Mouse (Mus musculus) NIH3T3 (cell line): ENCODE measurements around the gene Tubb1.

Source experiments
- DNase-seq: peaks from one replicate; pipeline ENCODE4 v3.0.0-alpha.2; 2012; ENCODE audit warnings: low read depth

Gene Tubb1

DNA sequence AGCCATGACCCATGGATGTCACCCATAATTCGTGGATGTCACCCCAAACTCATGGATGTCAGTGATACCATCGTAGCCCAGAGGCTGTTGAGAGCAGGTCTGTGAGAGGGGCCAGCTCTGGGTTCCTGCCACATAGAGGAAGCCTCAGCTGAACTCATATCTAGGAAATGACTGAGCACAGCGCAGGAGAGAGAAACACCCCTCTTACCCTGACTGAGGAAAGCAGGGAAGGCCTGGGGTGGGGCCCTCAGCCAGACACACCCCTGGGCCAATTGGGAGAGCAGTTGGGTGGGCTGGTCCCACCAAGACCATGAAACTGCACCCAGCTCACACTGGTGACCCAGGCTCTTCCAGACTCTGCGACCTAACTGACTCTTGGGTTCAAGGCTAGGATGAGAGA lies at the start of gene Tubb1:
TSS of gene Tubb1 (plus strand) at position 343 of the 400 bp plus-strand sequence.
- DNase-seq = no peak

GRCm38 (mm10) chr2:174410222-174410621 lies 40.3 kb upstream of the Tubb1 start:
- peak; percentile 7 for DNase-seq

DNA sequence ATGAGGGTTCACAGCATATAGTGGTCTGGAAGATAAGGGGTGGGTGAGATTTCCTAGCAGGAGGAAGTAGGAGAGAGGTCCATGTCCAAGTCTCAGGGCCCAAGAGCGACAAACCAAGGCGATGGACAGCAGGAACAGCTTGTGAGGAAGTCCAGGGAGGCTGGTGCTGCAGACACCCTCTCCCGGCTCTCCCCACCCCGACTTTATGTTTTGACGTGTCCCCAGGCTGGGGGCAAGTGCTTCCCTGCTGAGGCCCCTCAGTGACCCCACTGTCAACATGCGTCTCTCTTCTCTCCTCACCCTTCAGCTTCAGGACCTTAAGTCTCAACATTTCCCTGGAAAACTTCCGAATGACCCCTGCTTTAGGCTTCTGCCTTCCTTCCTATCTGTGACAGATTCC lies 37.4 kb upstream of the Tubb1 start:
- no peak for DNase-seq

DNA sequence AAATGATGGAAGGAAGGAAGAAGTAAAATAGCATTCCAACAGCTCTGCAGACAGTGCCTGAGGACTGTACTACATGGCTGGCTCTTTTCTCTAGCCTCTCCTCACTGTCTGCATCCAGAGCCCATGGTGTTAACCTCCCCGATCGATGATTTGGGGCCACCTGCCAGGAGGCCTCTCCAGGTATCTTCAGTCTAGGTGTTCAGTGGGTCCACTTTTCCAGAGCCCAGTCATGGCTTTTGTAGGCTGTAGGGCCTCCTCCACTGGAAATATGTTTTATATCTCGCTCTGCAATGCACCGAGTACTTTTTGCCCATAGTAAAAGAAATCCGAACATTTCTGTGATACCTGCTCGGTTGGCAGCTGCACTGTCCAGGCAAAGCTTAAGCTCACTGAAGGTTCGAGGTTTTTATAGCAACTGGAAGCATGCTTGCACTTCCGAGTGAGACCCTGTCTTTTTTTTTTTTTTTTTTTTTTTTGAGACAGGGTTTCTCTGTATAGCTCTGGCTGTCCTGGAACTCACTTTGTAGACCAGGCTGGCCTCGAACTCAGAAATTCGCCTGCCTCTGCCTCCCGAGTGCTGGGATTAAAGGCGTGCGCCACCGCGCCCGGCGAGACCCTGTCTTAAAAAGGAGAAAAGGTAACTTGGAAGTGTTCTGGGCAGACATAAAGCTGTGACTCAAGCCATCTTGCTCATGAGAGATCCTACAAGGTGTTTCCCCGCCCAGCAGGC lies 35.3 kb upstream of the Tubb1 start:
- DNase-seq = no peak

GRCm38 (mm10) chr2:174415731-174416310 lies 34.7 kb upstream of the Tubb1 start, which contains the start of gene Nelfcd:
TSS of gene Nelfcd (plus strand) at chr2:174415804.
- peak; percentile 100 for DNase-seq

- DNase-seq = no peak
These were observed 29.4 kb upstream of the Tubb1 start for GRCm38 (mm10) chr2:174421107-174421506.

DNA sequence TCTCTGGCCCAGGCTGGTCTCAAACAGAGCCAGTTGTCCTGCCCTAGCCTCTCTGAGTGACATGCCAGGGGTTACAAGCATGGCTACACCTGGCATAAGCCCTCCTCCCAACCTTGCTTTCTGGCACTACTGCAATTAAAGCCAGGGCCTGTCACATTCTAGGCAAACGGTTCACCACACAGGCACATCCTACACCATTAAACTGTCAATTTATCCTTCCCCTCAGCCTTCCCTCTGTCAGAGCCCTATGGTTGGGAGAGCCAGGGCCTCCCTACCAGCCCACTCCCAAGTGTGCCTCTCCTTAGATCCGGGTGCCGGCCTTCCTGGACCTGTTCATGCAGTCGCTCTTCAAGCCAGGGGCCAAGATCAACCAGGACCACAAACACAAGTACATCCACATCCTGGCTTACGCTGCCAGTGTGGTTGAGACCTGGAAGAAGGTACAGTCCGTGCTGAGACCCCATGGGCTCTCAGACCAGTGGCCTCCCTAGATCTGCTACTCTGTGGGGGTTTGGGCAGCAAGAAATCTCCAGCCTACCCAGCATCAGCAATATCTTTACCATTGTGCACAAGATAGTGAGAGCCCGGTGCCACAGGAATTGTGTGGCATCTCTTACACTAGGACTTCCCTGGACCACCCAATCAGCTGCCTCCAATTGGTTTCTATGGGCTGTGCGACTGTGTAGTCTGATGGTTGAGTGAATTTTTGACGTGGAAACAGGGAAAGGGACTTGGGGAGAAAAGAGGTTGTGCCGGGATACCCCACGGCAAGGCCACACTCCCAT lies 26.0 kb upstream of the Tubb1 start:
- no peak for DNase-seq

GRCm38 (mm10) chr2:174426856-174427255 lies 23.6 kb upstream of the Tubb1 start:
- DNase-seq = no peak

DNA sequence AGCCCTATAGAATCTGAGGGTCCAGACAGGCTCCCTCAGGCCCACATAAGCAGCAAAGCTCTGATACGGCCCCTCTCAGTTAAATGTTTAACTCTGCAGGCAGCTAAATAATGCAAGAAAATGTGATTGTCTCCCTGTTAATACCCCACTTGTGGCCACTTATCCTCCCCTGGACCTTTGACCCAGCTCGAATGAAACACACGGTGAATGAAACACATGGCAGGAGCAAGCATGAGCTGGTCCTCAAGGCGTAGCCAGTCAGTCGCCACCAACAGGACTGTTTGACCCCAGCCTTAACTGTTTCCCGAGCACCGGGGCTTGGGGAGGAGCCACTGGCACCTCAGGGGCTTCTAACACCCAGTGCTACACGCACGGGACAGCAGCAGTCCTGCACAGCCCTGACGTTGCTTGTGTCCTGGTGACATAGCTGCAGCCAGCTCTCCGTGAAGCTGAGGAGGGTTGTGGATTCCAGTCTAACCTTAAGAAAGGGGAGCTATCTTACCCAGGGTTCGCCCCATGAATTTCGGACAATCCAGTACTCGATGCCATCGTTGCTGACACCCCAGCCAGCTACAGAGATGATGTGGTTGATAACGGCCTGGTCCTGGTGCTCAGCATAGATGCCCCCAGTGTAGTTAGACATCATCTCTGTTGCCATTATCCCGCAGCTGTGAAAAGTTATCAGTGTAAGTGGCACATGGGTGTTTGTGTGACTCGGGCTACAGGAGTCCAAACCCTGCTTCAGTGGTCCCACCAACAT lies 22.2 kb upstream of the Tubb1 start:
- no peak for DNase-seq

- DNase-seq = no peak
These were observed 21.4 kb upstream of the Tubb1 start for GRCm38 (mm10) chr2:174428996-174429591.

- DNase-seq = no peak
These were observed 15.6 kb upstream of the Tubb1 start for GRCm38 (mm10) chr2:174434943-174435342.

DNA sequence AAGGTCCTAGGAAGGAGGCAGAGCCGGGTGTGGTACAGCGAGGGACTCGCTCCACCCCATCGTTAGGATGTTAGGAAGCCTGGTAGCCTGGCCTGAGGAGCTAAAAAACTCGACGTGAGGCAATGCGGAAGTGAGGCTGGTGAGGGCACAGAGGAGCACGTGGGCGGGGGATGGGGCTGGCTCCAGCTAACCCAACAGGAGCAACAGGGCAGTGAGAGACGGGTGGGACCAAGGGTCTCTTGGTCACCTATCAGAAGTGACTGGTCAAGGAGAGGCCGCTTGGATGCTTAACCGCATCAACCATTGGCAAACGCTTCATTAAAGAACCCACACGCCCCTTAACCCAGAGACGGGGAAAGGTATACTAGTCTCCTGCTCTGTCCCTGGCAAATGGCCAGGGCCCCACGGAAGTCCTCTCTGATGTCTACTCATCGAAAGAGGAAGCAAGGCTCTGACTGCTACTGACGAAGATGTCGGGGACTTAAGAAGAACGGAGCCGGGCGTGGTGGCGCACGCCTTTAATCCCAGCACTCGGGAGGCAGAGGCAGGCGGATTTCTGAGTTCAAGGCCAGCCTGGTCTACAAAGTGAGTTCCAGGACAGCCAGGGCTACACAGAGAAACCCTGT lies 14.3 kb upstream of the Tubb1 start:
- no peak for DNase-seq

GRCm38 (mm10) chr2:174436916-174437696 lies 13.4 kb upstream of the Tubb1 start:
- DNase-seq = no peak

DNA sequence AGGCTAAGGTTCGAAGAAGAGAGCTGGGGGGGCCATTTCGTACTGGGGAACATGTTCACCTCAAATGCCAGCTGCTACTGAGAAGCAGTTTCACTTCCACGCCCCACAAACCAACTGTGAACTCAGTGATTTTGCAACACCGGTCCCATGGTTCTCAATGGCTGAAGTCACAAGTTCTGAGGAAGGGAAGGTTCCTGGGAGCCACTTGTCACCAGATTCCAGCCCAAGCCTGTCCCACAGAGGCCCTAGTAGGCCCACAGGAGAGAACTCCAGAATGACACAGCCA lies 12.9 kb upstream of the Tubb1 start:
- DNase-seq = no peak

GRCm38 (mm10) chr2:174438181-174438580 lies 12.3 kb upstream of the Tubb1 start:
- no peak for DNase-seq

DNA sequence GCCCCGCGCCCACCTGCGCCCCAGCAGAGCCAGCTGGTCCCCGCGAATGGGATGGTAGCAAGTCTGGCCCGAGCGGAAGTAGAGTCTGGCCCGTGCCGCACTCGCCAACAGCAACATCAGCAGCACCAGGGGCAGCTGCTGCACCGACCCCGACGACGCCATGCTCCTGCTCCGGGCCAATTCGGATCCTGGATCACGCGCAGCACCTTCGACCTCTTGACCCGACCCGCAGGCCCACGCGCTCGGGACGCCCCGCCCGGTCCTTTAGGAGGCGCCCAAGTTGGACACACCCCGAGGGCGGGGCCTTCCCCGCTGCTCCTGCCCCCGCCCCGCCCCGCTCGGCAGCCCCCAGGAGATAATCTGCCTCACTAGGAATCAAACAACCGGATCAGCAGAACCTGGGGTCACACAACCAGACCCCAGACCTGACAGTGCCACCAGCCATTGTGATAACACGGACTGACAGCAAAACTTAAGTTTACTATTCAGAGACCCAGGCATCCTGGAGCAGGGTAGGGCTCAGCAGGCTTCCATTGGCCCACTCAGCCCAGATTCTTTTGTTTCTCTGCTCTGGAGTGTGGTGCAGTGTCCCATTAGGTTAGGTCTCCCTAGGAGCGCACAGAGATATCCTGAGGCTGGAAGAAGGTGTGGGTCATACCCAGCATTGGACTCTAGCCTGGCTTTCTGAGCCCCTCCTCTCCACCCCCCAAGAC lies 11.6 kb upstream of the Tubb1 start, which contains the start of gene Ctsz:
TSS of gene Ctsz (minus strand) at position 303 of the 713 bp plus-strand sequence.
- DNase-seq = peak; percentile 82

GRCm38 (mm10) chr2:174439450-174439838 lies 11.1 kb upstream of the Tubb1 start:
- DNase-seq = no peak

- no peak for DNase-seq
These were observed 10.5 kb upstream of the Tubb1 start for GRCm38 (mm10) chr2:174439961-174440360.

DNA sequence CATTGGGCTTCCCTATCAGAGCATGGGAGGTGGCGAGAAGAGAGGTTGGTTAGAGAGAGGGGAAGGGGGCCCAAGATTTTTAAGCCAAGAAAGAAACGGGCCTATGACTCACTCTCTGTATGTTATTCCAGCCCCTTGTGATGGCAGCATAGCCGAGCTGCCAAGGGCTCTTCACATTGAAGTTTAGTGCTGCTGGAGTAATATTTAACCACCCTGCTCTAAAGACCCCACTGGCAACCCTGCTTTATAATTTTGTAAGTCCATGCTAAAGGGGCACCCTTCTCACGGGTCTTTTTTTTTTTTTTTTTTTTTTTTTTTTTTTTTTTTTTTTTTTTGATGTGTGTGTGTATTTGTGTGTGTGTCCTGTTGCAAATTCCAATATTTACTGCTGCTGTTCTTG lies 8.6 kb upstream of the Tubb1 start:
- DNase-seq = peak; percentile 16

DNA sequence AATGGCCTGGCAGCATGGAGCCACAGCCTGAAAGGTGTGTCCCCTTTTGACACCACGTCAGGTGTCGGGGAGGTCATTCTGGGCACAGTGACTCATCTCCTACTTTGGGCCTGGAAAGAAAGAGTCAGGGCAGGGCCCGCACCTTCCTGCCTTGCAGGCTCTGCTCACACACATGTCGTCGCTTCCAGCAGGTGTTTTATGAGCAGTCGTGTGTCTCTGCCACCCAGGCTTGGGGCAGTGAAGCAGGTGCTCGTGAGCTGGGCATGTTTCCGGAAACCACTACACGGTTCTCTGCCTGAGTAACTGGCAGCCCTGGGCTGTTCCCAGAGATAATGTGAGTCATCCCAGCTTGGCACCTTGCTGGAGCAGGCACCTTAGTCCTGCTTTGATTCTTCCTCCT lies 8.0 kb upstream of the Tubb1 start:
- no peak for DNase-seq
